Mouse (Mus musculus): ENCODE data around the gene Gm9918. TPM values are rescaled to one million over a fixed set of nuclear protein-coding genes. Genes with fewer than 3 reads are reported as not detected.
A peak's percentile ranks its signal among the peaks of the same experiment; 100 is the strongest.
"Not testable (repeated sequence)": the region's sequence is repeated elsewhere in the genome, so short reads cannot be mapped to it uniquely, and the experiment has no call there.

The Gm9918 gene
- polyA plus RNA-seq (2014; fragmentation: Nextera tagmentation; extraction: Ambion mirVana), result 0.15 TPM in 1 of 2 replicates, not detected in the other

DNA sequence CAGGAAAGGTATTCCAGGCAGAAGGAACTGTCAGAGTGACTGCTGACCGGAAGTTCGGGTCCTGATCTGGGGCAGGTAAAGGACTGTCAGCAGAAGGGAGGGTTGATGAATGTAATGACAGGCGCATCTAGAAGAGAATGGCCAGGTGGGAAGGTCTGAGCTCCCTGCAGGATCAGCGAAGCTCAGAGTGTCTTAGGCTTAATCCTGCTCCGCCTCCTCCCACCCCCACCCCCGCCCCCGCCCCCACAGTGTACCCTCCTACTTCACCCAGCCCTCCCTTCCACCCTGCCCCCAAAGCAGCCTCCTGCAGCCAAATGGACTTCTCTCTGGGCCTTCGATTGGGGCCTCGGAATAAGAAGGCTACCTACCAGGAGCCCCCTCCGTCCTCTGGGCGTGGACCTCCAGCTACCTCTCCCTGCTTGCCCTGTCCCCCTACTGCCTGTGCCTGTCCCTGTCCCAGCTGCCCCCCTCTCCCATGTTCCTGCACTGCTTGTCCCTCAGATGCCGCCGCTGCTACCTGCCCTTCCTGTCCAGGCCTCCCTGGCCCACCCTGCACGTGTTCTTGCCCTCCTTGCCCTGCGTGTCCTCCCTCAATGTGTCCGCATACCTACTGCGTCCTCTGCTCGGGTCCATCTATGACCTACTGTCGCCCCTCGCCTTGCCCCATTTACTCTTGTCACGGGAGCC lies at the start of gene Gm9918:
Gm9918 (plus strand) TSS at position 290 of the 687 bp plus-strand sequence.
- Histone ChIP-seq H3K4me2 (ENCODE audit: low read length) (peak within 1 kb of the TSS; percentile 39), H3K27me3 (ENCODE audit: control insufficient read depth, insufficient read depth, low read length) (peaks cover 24% of the 10 kb centered on the region), H3K4me3 (ENCODE audit: control insufficient read depth in 1 of 2, insufficient read depth in 1 of 2, low read depth in 1 of 2, low read length in 2 of 2) (peak within 1 kb of the TSS in 1 of 2 experiments; percentile 22; a peak in 1 of 4 replicates), H3K4me1 (ENCODE audit: control insufficient read depth in 2 of 2, insufficient read depth in 2 of 2, low read length in 2 of 2) (peaks cover 0 to 4% of the 10 kb centered on the region in 2 experiments; a peak in 1 of 4 replicates), H3K27ac (replicated peaks in 1 of 2; ENCODE audit: control insufficient read depth in 1 of 2, insufficient read depth in 1 of 2, low read depth in 2 of 2, low read length in 2 of 2) (no peak within 1 kb of the TSS), H3K9me3 (ENCODE audit: control insufficient read depth, low read length) (no peaks in the 10 kb centered on the region), H3K36me3 (ENCODE audit: control insufficient read depth, insufficient read depth, low read length) (no peaks in the 10 kb centered on the region), H3K9ac (ENCODE audit: low read length) (peak within 1 kb of the TSS; percentile 8; the same call in 1 of the 2 replicates)
- 6% methylated on average over 18 of the region's 21 CpGs for WGBS
- ATAC-seq (ENCODE audit: insufficient number of reproducible peaks, insufficient read depth, low FRiP score, low read depth), result no peak

- Histone ChIP-seq H3K4me3 (ENCODE audit: control insufficient read depth in 1 of 2, insufficient read depth in 1 of 2, low read depth in 1 of 2, low read length in 2 of 2) (no peak overlapping the region), H3K9me3 (ENCODE audit: control insufficient read depth, low read length) (no peaks in the 10 kb centered on the region), H3K4me1 (ENCODE audit: control insufficient read depth in 2 of 2, insufficient read depth in 2 of 2, low read length in 2 of 2) (peaks cover 6% of the 10 kb centered on the region in 2 experiments; a peak in 3 of 4 replicates), H3K27me3 (ENCODE audit: control insufficient read depth, insufficient read depth, low read length) (peaks cover 18% of the 10 kb centered on the region), H3K4me2 (ENCODE audit: low read length) (no peak overlapping the region), H3K27ac (replicated peaks in 1 of 2; ENCODE audit: control insufficient read depth in 1 of 2, insufficient read depth in 1 of 2, low read depth in 2 of 2, low read length in 2 of 2) (no peak overlapping the region), H3K36me3 (ENCODE audit: control insufficient read depth, insufficient read depth, low read length) (no peaks in the 10 kb centered on the region), H3K9ac (ENCODE audit: low read length) (no peak overlapping the region)
- 57% methylated on average over 10 of the region's 10 CpGs for WGBS
- ATAC-seq (ENCODE audit: insufficient number of reproducible peaks, insufficient read depth, low FRiP score, low read depth), result no peak
These were observed 48.0 kb upstream of the Gm9918 start for GRCm38 (mm10) chr15:102222386-102222785.

GRCm38 (mm10) chr15:102224186-102224991 lies 46.0 kb upstream of the Gm9918 start:
- ATAC-seq (ENCODE audit: insufficient number of reproducible peaks, insufficient read depth, low FRiP score, low read depth), result peak; percentile 47; the same call in 1 of the 2 replicates
- peak overlapping the region; percentile 77 for H3K4me2 ChIP-seq (ENCODE audit: low read length)
- H3K27ac ChIP-seq (replicated peaks in 1 of 2; ENCODE audit: control insufficient read depth in 1 of 2, insufficient read depth in 1 of 2, low read depth in 2 of 2, low read length in 2 of 2), result no peak overlapping the region
- peak overlapping the region; percentile 34 to 42 for H3K4me3 ChIP-seq (ENCODE audit: control insufficient read depth in 1 of 2, insufficient read depth in 1 of 2, low read depth in 1 of 2, low read length in 2 of 2)
- H3K9me3 ChIP-seq (ENCODE audit: control insufficient read depth, low read length), result no peaks in the 10 kb centered on the region
- H3K9ac ChIP-seq (ENCODE audit: low read length), result peak overlapping the region; percentile 70
- peaks cover 6% of the 10 kb centered on the region in 2 experiments; a peak in 3 of 4 replicates for H3K4me1 ChIP-seq (ENCODE audit: control insufficient read depth in 2 of 2, insufficient read depth in 2 of 2, low read length in 2 of 2)
- 3% methylated on average over 43 of the region's 43 CpGs for WGBS
- H3K27me3 ChIP-seq (ENCODE audit: control insufficient read depth, insufficient read depth, low read length), result peaks cover 18% of the 10 kb centered on the region
- no peaks in the 10 kb centered on the region for H3K36me3 ChIP-seq (ENCODE audit: control insufficient read depth, insufficient read depth, low read length)

GRCm38 (mm10) chr15:102224992-102225617 lies 45.3 kb upstream of the Gm9918 start:
- no peak for ATAC-seq (ENCODE audit: insufficient number of reproducible peaks, insufficient read depth, low FRiP score, low read depth)
- 13% methylated on average over 21 of the region's 21 CpGs for WGBS
- H3K27ac ChIP-seq (replicated peaks in 1 of 2; ENCODE audit: control insufficient read depth in 1 of 2, insufficient read depth in 1 of 2, low read depth in 2 of 2, low read length in 2 of 2), result no peak overlapping the region

DNA sequence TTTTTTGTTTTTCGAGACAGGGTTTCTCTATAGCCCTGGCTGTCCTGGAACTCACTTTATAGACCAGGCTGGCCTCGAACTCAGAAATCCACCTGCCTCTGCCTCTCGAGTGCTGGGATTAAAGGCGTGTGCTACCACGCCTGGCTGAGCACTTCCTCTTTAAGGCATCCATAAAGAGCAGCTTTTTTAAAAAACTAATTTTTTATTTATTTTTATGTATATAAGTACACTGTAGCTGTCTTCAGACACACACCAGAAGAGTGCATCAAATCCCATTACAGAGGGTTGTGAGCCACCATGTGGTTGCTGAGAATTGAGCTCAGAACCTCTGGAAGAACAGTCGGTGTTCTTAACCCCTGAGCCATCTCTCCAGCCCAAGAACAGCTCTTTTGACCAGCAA lies 44.7 kb upstream of the Gm9918 start:
- not testable (repeated sequence) for H3K4me3 ChIP-seq (ENCODE audit: control insufficient read depth in 1 of 2, insufficient read depth in 1 of 2, low read depth in 1 of 2, low read length in 2 of 2); H3K27ac ChIP-seq (replicated peaks in 1 of 2; ENCODE audit: control insufficient read depth in 1 of 2, insufficient read depth in 1 of 2, low read depth in 2 of 2, low read length in 2 of 2); ATAC-seq (ENCODE audit: insufficient number of reproducible peaks, insufficient read depth, low FRiP score, low read depth); H3K4me1 ChIP-seq (ENCODE audit: control insufficient read depth in 2 of 2, insufficient read depth in 2 of 2, low read length in 2 of 2); H3K9me3 ChIP-seq (ENCODE audit: control insufficient read depth, low read length); H3K9ac ChIP-seq (ENCODE audit: low read length); H3K4me2 ChIP-seq (ENCODE audit: low read length); H3K36me3 ChIP-seq (ENCODE audit: control insufficient read depth, insufficient read depth, low read length)
- 69% methylated on average over 6 of the region's 6 CpGs for WGBS
- H3K27me3 ChIP-seq (ENCODE audit: control insufficient read depth, insufficient read depth, low read length), result peaks cover 18% of the 10 kb centered on the region

More at GRCm38 (mm10) chr15:102224992-102225617, 45.3 kb upstream of the Gm9918 start:
- no peaks in the 10 kb centered on the region for H3K36me3 ChIP-seq (ENCODE audit: control insufficient read depth, insufficient read depth, low read length)
- H3K4me3 ChIP-seq (ENCODE audit: control insufficient read depth in 1 of 2, insufficient read depth in 1 of 2, low read depth in 1 of 2, low read length in 2 of 2), result peak overlapping the region; percentile 34 to 42
- peak overlapping the region; percentile 70 for H3K9ac ChIP-seq (ENCODE audit: low read length)
- peaks cover 18% of the 10 kb centered on the region for H3K27me3 ChIP-seq (ENCODE audit: control insufficient read depth, insufficient read depth, low read length)
- peak overlapping the region; percentile 77 for H3K4me2 ChIP-seq (ENCODE audit: low read length)
- H3K4me1 ChIP-seq (ENCODE audit: control insufficient read depth in 2 of 2, insufficient read depth in 2 of 2, low read length in 2 of 2), result peaks cover 6% of the 10 kb centered on the region in 2 experiments; a peak in 3 of 4 replicates
- no peaks in the 10 kb centered on the region for H3K9me3 ChIP-seq (ENCODE audit: control insufficient read depth, low read length)

- Histone ChIP-seq H3K9me3 (ENCODE audit: control insufficient read depth, low read length) (no peaks in the 10 kb centered on the region), H3K36me3 (ENCODE audit: control insufficient read depth, insufficient read depth, low read length) (0 out of 2 replicates have a peak, but pooled peaks cover 3% of the 10 kb centered on the region), H3K4me2 (ENCODE audit: low read length) (no peak overlapping the region), H3K27ac (replicated peaks in 1 of 2; ENCODE audit: control insufficient read depth in 1 of 2, insufficient read depth in 1 of 2, low read depth in 2 of 2, low read length in 2 of 2) (no peak overlapping the region), H3K4me3 (ENCODE audit: control insufficient read depth in 1 of 2, insufficient read depth in 1 of 2, low read depth in 1 of 2, low read length in 2 of 2) (no peak overlapping the region), H3K9ac (ENCODE audit: low read length) (no peak overlapping the region), H3K4me1 (ENCODE audit: control insufficient read depth in 2 of 2, insufficient read depth in 2 of 2, low read length in 2 of 2) (peaks cover 0 to 3% of the 10 kb centered on the region in 2 experiments; a peak in 2 of 4 replicates), H3K27me3 (ENCODE audit: control insufficient read depth, insufficient read depth, low read length) (no peaks in the 10 kb centered on the region)
- WGBS, result 78% methylated on average over 17 of the region's 17 CpGs
- no peak for ATAC-seq (ENCODE audit: insufficient number of reproducible peaks, insufficient read depth, low FRiP score, low read depth)
These were observed 39.7 kb upstream of the Gm9918 start for GRCm38 (mm10) chr15:102230408-102231321.
